Mouse (Mus musculus): ENCODE data around the gene Rab7.

- TF ChIP-seq POLR2A (IDR thresholded peaks at IDR 0.05; ENCODE audit: insufficient read depth, low read depth, low read length) (no peak), CTCF (IDR thresholded peaks at IDR 0.05; ENCODE audit: insufficient read depth, low read depth, low read length) (no peak)
Observed at GRCm38 (mm10) chr6:88060602-88061001, 15.5 kb upstream of the Rab7 start.
